Mouse (Mus musculus) limb, embryonic 11.5 days (tissue): ENCODE measurements around the gene Tmem72. TPM values are rescaled to one million over a fixed set of nuclear protein-coding genes. Genes with fewer than 3 reads are reported as not detected.

Experiments used
- microRNA-seq: library from miRNA; unstranded; fragments of <30 nt; microRNA quantifications from one replicate; pipeline ENCODE4, GENCODE M21; 2016
- polyA plus RNA-seq: library from polyadenylated mRNA; unstranded; fragments of >200 nt; fragmentation: Nextera tagmentation; extraction: Ambion mirVana; gene quantifications from 2 replicates; pipeline ENCODE4 v1.2.1, GENCODE M21; 2014

Tmem72 gene
- polyA plus RNA-seq, 1 experiment from 2014 or later: 0.04 TPM

Small RNA genes lying within 50 kb of the gene (microRNA-seq; reads per million reads assigned to microRNA genes)
- gene Mir7043: not detected

Other genes with a start within 250 kb of the Tmem72 start
- not detected in 2 replicates for gene Olfr211, start 227.8 kb downstream of the Tmem72 start, polyA plus RNA-seq
- gene Olfr212, start 210.4 kb downstream of the Tmem72 start, polyA plus RNA-seq: not detected in 2 replicates
- gene Olfr213, start 178.5 kb downstream of the Tmem72 start, polyA plus RNA-seq: not detected in 2 replicates
- gene Gm5580, start 165.8 kb downstream of the Tmem72 start, polyA plus RNA-seq: 0.40 and 0.52 TPM in 2 replicates
- gene Olfr214, start 162.7 kb downstream of the Tmem72 start, polyA plus RNA-seq: not detected in 2 replicates
- gene Olfr215, start 132.7 kb downstream of the Tmem72 start, polyA plus RNA-seq: not detected in 2 replicates
- gene Zfp422, start 87.9 kb downstream of the Tmem72 start, polyA plus RNA-seq: 300 and 303 TPM in 2 replicates
- gene Depp1, start 66.3 kb downstream of the Tmem72 start, polyA plus RNA-seq: 24.5 and 29.3 TPM in 2 replicates
- gene Rassf4, start 43.0 kb downstream of the Tmem72 start, polyA plus RNA-seq: 5.1 and 8.1 TPM in 2 replicates